Mouse (Mus musculus) brain, embryonic 14.5 days (tissue): ENCODE results near the gene Prkaa1.

Source experiments
- CTCF ChIP-seq: fragments of 200-500 bp; IDR thresholded peaks from 2 replicates; pipeline ENCODE4 v1.5.1; 2012; ENCODE audit warnings: inconsistent platforms, mild to moderate bottlenecking, moderate library complexity, borderline replicate concordance; ENCODE audit not compliant: insufficient read depth, insufficient read length; ENCODE audit errors: extremely low read depth
- POLR2A ChIP-seq: fragments of 200-500 bp; IDR thresholded peaks from 2 replicates; pipeline ENCODE4 v1.6.1; 2012; ENCODE audit warnings: mild to moderate bottlenecking, inconsistent platforms, borderline replicate concordance; ENCODE audit not compliant: poor library complexity, insufficient read depth, insufficient read length, severe bottlenecking; ENCODE audit errors: extremely low read depth

DNA sequence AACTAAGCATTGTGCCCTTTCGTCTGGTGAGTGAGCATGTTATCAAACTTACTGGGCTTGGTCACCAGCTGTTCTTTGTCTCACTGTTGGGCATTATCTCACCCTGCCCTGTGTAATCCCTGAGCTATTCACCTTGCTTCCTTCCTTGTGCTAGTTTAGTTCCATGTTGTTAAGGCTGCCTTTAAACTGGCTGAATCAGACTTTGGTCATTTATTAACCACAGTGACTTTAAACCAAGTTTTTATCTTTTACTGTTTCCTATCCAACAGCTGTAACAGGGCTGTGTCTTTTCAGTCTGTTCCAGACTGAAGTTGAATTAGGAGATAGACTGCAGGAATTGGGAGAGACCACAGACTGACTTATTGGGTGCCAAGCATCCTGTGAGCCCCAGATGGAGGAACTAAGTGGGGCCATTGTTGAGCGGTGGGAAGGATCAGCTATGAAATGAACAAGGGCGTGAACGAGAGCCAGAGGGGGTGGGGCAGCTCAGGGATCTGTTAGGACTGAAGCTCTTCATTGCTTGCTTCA is 52.4 kb downstream of the Prkaa1 start:
- TF ChIP-seq POLR2A (no peak), CTCF (no peak)
